Mouse (Mus musculus) liver, embryonic 16.5 days (tissue): Measurements from ENCODE around the gene Ngf. TPM values are rescaled to one million over a fixed set of nuclear protein-coding genes. Genes with fewer than 3 reads are reported as not detected.

Source experiments
- ATAC-seq: fragments of 200-750 bp; cut with Nextera tagmentation; 2 replicates; pipeline ENCODE4 v1.8.0; 2017; ENCODE audit warnings: low read depth, mild to moderate bottlenecking, moderate number of reproducible peaks, moderate library complexity
- H3K27ac ChIP-seq: fragments of 300-500 bp; sonication (generic); 2 replicates; pipeline ENCODE4 v1.5.1; 2014; ENCODE audit warnings: mild to moderate bottlenecking, low read length
- H3K27me3 ChIP-seq: fragments of 300-500 bp; sonication (generic); 2 replicates; pipeline ENCODE4 v1.6.1; 2014; ENCODE audit warnings: low read depth, low read length, mixed read lengths; ENCODE audit not compliant: control insufficient read depth, insufficient read depth
- H3K36me3 ChIP-seq: fragments of 300-500 bp; sonication (generic); 2 replicates; pipeline ENCODE4 v1.6.1; 2014; ENCODE audit warnings: mild to moderate bottlenecking; ENCODE audit not compliant: control insufficient read depth, insufficient read depth
- H3K4me1 ChIP-seq: fragments of 300-500 bp; sonication (generic); 2 replicates; pipeline ENCODE4 v1.6.1; 2014; ENCODE audit warnings: low read depth, low read length, mixed read lengths; ENCODE audit not compliant: control insufficient read depth
- H3K4me2 ChIP-seq: fragments of 300-500 bp; sonication (generic); 2 replicates; pipeline ENCODE4 v1.6.1; 2014; ENCODE audit warnings: low read depth, low read length, mixed read lengths
- H3K4me3 ChIP-seq: fragments of 300-500 bp; sonication (generic); 2 replicates; pipeline ENCODE4 v1.5.1; 2014; ENCODE audit warnings: low read depth, mild to moderate bottlenecking, low read length
- H3K9ac ChIP-seq: fragments of 300-500 bp; sonication (generic); 2 replicates; pipeline ENCODE4 v1.6.1; 2014; ENCODE audit warnings: low read depth, low read length
- H3K9me3 ChIP-seq: fragments of 300-500 bp; sonication (generic); replicated peaks from 2 replicates; pipeline ENCODE4 v1.6.1; 2016; ENCODE audit warnings: low read length; ENCODE audit not compliant: control insufficient read depth
- WGBS: fragments of 180-500 bp; shearing (Covaris S2); extraction: QIAGEN DNeasy Blood & Tissue Kit; methylation state at CpG from one replicate; pipeline ENCODE4 v1.1.7; 2014; ENCODE audit not compliant: insufficient replicate concordance; 5-methylcytosine and 5-hydroxymethylcytosine counted together
- polyA plus RNA-seq: library from polyadenylated mRNA; unstranded; fragments of >200 nt; fragmentation: Nextera tagmentation; extraction: Ambion mirVana; gene quantifications from 2 replicates; pipeline ENCODE4 v1.2.1, GENCODE M21; 2015

Gene Ngf
- polyA plus RNA-seq, 1 experiment from 2014 or later, result 0.57 TPM

DNA sequence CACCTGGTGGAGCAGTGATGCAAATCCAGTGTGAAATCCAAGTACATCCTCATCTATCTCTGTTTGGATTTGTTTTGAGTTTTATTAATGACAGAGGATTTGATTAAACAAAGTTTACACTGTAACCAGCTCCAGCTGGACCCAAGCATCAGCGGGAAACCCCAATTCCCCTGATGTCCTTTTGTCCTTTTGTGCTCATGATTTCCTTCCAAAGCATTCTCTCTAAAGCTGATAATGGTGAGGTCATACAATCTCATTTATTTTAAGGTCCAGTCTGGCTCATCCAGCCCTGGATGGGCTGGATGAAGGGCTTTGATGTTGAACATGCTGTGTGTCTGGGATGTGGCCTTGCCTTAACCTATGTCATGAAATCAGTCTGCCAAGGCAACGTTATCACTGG, 30.3 kb downstream of the Ngf start:
- Histone ChIP-seq H3K4me2 (no peak overlapping the region), H3K27me3 (no peaks in the 10 kb centered on the region), H3K27ac (no peak overlapping the region), H3K36me3 (no peaks in the 10 kb centered on the region), H3K9me3 (no peaks in the 10 kb centered on the region), H3K9ac (no peak overlapping the region), H3K4me3 (no peak overlapping the region), H3K4me1 (no peaks in the 10 kb centered on the region)
- WGBS, result 56% methylated on average over 2 of the region's 2 CpGs
- no peak for ATAC-seq

DNA sequence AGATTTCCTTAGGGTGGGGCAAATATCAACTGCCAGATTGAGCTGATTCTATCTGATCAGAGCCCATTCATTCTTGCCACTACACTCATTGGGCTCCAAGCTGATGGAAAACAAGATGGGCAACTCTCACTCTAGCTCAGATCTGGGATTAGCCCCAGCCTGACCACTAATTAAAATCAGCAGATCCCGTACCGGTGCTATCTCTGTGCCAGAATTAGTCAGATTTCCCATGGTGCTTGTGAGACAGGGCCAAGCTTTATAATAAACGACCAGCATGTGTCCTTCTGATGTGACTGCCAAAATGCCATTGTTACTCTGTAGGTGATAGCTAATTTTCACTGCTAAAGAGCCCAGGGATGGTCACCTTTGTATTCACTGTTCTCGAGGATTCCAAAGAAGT, 31.5 kb downstream of the Ngf start:
- WGBS, result 59% methylated on average over 4 of the region's 4 CpGs
- no peak for ATAC-seq
- H3K4me1 ChIP-seq, result no peaks in the 10 kb centered on the region

DNA sequence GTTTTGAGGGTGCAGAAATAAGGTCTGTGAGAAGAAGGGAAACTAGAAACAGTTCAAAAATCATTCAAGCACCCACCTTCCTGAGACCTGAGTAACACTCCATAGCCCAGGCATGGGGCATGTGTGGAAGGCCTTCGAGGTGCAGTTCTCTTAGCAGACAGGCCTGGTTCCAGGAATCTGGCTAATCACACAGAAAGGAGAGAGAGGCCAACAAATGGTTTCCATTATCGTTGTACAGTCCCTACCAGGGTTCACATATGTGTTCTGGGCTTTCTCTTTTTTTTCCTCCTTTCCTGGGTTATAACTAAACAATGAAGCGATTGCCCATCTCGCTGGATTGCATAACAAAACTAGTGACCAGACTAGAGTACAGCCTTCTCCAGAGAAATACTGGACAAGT, 35.4 kb downstream of the Ngf start:
- Histone ChIP-seq H3K36me3 (no peaks in the 10 kb centered on the region), H3K4me1 (no peaks in the 10 kb centered on the region), H3K27me3 (no peaks in the 10 kb centered on the region), H3K9ac (no peak overlapping the region), H3K9me3 (no peaks in the 10 kb centered on the region), H3K4me3 (no peak overlapping the region), H3K27ac (no peak overlapping the region), H3K4me2 (no peak overlapping the region)
- ATAC-seq, result no peak
- 57% methylated on average over 4 of the region's 4 CpGs for WGBS

More for the DNA sequence above, 31.5 kb downstream of the Ngf start:
- Histone ChIP-seq H3K4me2 (no peak overlapping the region), H3K9me3 (no peaks in the 10 kb centered on the region), H3K4me3 (no peak overlapping the region), H3K27ac (no peak overlapping the region), H3K27me3 (no peaks in the 10 kb centered on the region), H3K9ac (no peak overlapping the region), H3K36me3 (no peaks in the 10 kb centered on the region)

DNA sequence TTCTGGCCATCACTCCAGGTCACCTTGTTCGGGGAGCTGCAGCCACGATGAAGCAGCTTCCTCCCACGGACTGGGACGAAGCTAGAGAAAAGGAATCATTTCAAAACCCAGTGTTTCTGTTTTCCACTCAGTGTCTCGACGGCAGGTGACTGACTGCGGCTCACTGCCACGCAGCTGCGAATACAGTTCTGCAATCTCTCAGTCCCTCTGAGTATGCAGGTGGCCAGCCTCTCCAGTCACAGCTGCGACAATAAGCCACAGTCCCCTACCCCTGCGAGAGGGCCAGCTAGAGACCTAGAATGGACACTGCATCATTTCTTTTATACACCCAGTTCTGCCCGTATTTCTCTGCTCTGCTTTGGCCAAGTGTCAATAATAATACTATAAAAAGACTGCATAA, 36.3 kb downstream of the Ngf start:
- Histone ChIP-seq H3K27ac (no peak overlapping the region), H3K4me2 (no peak overlapping the region), H3K27me3 (no peaks in the 10 kb centered on the region), H3K9me3 (no peaks in the 10 kb centered on the region), H3K4me3 (no peak overlapping the region), H3K36me3 (no peaks in the 10 kb centered on the region), H3K9ac (no peak overlapping the region), H3K4me1 (no peaks in the 10 kb centered on the region)
- 50% methylated on average over 12 of the region's 12 CpGs for WGBS
- no peak for ATAC-seq

DNA sequence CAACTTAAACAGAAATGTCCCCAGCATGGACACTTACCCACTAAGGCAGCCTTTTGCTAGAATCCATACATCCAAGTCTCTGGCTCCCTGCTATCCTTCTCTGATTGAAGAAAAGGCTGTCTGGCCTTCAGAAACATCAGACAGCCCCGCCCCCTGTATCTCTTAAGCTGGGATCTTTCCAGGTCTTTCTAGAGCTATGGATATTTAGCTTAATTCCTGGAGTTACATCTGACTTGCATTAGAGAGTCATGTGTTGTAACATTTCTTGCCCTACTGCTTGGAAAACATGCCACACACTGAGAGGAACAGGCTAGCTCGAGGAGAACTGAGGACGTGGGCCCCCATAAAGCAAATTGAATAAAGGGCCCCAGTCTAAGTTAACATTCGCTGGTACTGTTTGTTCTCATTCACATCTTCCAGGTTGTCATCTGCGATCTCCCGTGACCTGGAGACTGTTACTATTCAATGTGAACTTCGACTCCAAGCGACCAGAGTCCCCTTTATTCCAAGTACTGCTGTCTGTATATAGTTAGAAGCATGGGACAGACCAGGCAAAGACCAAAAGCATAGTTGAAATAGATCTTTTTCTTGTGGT, 38.0 kb downstream of the Ngf start:
- WGBS, result 58% methylated on average over 8 of the region's 8 CpGs
- ATAC-seq, result no peak

DNA sequence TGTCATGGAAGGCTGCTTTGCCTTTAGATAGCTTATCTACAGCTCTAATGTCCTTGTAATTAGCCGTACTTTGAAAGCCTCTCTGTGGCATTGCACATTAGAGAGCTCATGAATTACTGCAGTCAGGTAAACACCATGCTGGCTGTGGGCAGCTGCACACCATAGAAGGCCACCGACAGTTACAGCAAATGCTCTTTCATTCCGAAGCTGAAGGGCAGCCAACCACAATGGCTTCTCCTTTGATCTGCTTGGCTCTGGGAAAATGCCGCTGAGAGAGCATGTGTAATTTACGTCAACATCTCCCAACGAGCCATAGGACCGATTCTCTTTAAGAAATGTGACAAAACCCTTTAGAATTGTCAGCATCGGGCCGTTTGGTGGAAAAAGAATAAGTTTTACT, 38.7 kb downstream of the Ngf start:
- H3K27ac ChIP-seq, result no peak overlapping the region
- no peaks in the 10 kb centered on the region for H3K4me1 ChIP-seq
- no peak overlapping the region for H3K4me2 ChIP-seq
- H3K9ac ChIP-seq, result no peak overlapping the region
- WGBS, result 51% methylated on average over 9 of the region's 9 CpGs
- no peak for ATAC-seq
- no peaks in the 10 kb centered on the region for H3K9me3 ChIP-seq
- no peaks in the 10 kb centered on the region for H3K36me3 ChIP-seq
- no peak overlapping the region for H3K4me3 ChIP-seq
- no peaks in the 10 kb centered on the region for H3K27me3 ChIP-seq

More for the DNA sequence above, 38.0 kb downstream of the Ngf start:
- Histone ChIP-seq H3K36me3 (no peaks in the 10 kb centered on the region), H3K27me3 (no peaks in the 10 kb centered on the region), H3K9ac (no peak overlapping the region), H3K4me2 (no peak overlapping the region), H3K27ac (no peak overlapping the region), H3K4me1 (no peaks in the 10 kb centered on the region), H3K9me3 (no peaks in the 10 kb centered on the region), H3K4me3 (no peak overlapping the region)

DNA sequence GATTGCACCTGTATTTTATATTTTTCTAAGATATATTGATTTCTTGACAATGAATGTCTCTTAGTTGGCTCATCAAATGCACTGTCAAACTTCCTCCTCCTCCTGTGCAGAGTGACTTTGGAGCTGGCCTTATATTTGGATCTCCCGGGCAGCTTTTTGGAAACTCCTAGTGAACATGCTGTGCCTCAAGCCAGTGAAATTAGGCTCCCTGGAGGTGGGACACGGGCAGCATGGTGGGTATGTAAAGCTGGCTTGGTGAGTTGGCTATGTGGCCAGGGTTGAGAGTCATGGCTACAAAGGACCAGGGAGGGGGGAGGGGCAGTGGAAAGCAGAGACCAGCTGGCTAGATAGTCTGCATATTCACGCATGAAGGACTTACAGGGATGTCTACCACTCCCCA, 39.9 kb downstream of the Ngf start:
- no peak overlapping the region for H3K9ac ChIP-seq
- H3K4me3 ChIP-seq, result no peak overlapping the region
- no peak overlapping the region for H3K4me2 ChIP-seq
- no peak overlapping the region for H3K27ac ChIP-seq
- 53% methylated on average over 3 of the region's 3 CpGs for WGBS
- H3K9me3 ChIP-seq, result no peaks in the 10 kb centered on the region
- ATAC-seq, result no peak
- H3K36me3 ChIP-seq, result no peaks in the 10 kb centered on the region
- H3K27me3 ChIP-seq, result no peaks in the 10 kb centered on the region
- H3K4me1 ChIP-seq, result no peaks in the 10 kb centered on the region

DNA sequence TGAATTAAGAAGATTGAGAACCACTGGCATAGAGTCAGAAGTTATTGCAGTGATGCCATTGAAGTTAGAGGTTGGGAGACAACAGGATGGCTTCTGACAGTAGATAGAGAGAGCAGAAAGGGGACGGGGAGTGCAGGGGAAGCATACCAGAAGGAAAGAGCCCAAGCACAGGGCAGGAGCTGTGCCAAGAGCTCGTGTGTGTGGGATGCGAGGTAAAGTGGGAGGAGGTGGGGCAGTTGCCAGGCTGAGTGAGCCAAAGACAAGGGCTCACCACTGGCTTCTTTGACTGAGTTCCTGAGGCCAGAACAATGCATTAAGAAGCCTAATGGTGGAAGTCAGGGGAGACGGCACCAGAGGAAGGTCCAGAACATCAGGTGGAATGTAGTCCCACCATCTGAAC, 47.2 kb downstream of the Ngf start:
- Histone ChIP-seq H3K4me3 (no peak overlapping the region), H3K27me3 (no peaks in the 10 kb centered on the region), H3K9ac (no peak overlapping the region), H3K4me2 (no peak overlapping the region), H3K27ac (no peak overlapping the region), H3K4me1 (no peaks in the 10 kb centered on the region), H3K36me3 (no peaks in the 10 kb centered on the region), H3K9me3 (no peaks in the 10 kb centered on the region)
- ATAC-seq, result no peak
- WGBS, result 41% methylated on average over 4 of the region's 4 CpGs

DNA sequence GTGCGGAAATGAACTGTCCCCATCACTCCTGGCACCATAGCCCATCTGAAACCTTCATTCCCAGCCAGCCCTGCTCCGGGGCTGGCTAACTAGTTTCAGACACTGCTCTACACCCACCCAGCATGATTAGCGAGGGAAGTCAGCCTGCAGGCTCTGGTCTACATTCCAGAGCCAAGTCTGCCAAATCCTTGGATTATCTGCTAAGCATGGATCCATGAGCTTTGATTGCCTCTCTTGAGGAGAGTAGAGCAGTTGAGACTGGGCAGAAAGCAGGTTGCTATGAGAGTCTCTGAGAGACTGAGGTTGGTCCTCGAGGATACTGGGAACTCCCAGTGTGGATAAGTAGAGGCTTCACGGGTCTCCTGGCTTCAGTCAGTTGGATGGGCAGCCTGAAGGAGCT, 51.3 kb downstream of the Ngf start:
- H3K4me3 ChIP-seq, result no peak overlapping the region
- 53% methylated on average over 5 of the region's 5 CpGs for WGBS
- no peaks in the 10 kb centered on the region for H3K9me3 ChIP-seq
- H3K4me2 ChIP-seq, result no peak overlapping the region
- ATAC-seq, result no peak
- H3K27me3 ChIP-seq, result no peaks in the 10 kb centered on the region
- H3K9ac ChIP-seq, result no peak overlapping the region
- H3K4me1 ChIP-seq, result no peaks in the 10 kb centered on the region
- no peaks in the 10 kb centered on the region for H3K36me3 ChIP-seq
- H3K27ac ChIP-seq, result no peak overlapping the region
